Mouse (Mus musculus) urinary bladder, postnatal 25 days (tissue): ENCODE measurements around the gene Pak4.
"Not testable (repeated sequence)": the region's sequence is repeated elsewhere in the genome, so short reads cannot be mapped to it uniquely, and the experiment has no call there.

Experiments
- DNase-seq: peaks from one replicate; pipeline ENCODE4 v3.0.0; 2022; ENCODE audit warnings: low spot score

Gene Pak4

DNA sequence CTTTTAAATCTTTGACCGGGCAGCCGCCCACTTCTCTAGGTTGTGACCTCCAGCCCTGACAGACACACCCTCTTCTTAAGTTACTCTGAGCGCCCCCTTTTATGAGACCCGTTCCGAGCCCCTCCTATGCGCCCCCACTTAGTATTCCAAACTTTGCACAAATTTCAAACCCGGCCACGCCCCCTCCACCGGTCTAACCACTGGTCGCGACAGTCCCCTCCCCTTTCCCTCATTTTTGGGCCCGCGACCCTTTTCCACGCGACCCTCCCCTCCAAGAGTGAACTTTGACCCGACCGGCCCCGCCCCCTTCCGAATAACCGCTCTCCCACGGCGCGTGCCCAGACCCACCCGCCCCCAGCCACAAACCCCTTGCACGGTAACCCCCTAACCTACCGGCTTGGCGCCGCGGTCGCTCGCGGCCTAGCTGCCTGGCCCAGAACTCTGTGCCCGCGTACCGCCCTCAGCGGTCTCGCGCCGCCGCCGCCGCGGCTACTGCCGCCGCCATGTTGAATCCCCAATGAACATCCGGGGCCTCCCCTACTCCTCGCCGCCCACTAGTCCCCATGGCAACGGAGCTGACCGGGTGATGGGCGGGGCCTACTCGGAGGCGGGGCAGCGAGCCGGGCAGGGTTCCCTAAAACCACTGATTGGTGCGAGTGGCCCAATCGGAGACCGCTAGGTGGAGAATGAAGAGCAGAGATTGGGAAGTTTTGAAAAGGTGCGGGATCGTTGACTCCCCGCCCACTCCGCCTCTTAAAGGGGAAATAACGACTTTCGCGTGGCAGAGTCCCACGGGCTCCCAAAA, at the start of gene Pak4, which contains the start of gene Samd4b:
Gene Pak4 (minus strand): TSS at position 544 of the 805 bp plus-strand sequence.
Gene Samd4b (minus strand): TSS at position 503 of the 805 bp plus-strand sequence.
- DNase-seq: peak; percentile 99

GRCm38 (mm10) chr7:28647016-28647415, 49.0 kb upstream of the Pak4 start:
- no peak for DNase-seq

- DNase-seq: no peak
These were observed 48.0 kb upstream of the Pak4 start for GRCm38 (mm10) chr7:28645947-28646475.

GRCm38 (mm10) chr7:28645366-28645765, 47.4 kb upstream of the Pak4 start:
- no peak for DNase-seq

DNA sequence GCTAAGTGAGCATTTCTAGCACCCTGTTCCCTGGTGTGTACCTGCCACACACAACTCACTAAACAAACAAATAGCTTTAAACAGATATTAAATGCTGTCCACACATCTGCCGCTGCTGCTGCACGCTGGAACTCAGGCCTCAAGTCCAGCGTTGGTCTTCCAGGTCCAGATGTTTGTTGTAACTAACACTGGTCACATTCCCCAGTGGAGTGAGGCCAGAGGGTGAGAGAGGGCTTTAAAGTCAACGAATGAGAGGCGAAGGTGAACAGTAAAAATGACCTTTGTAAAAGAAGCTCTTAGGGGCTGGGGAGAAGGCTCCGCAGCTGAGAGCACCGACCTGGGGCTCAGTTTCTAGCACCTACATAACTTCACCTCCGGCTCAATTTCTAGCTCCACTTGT, 43.6 kb upstream of the Pak4 start:
- no peak for DNase-seq

- no peak for DNase-seq
These were observed 39.5 kb upstream of the Pak4 start for GRCm38 (mm10) chr7:28637511-28637910.

- DNase-seq: no peak
These were observed 36.1 kb upstream of the Pak4 start for GRCm38 (mm10) chr7:28634128-28634527.

- no peak for DNase-seq
These were observed 33.1 kb upstream of the Pak4 start, which contains the start of gene Acp7 for GRCm38 (mm10) chr7:28631073-28631472. Gene Acp7 (minus strand): TSS chr7:28631332.

GRCm38 (mm10) chr7:28624791-28625190, 26.8 kb upstream of the Pak4 start:
- no peak for DNase-seq

- DNase-seq: no peak
These were observed 21.2 kb upstream of the Pak4 start for GRCm38 (mm10) chr7:28619098-28619715.

- no peak for DNase-seq
These were observed 8.0 kb upstream of the Pak4 start for GRCm38 (mm10) chr7:28605951-28606350.

DNA sequence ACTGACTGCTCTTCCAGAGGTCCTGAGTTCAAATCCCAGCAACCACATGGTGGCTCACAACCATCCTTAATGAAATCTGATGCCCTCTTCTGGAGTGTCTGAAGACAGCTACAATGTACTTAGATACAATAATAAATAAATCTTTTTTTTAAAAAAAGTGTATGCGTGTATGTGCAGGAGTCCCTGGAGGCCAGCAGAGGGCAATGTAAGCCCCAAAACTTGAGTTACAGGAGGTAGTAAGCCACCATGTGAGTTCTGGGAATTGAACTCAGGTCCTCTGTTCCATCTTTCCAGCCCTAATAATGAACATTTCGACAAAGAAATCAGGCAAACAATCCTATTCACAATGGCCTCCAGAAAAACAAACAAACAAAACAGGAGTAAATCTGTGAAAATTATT, 5.8 kb upstream of the Pak4 start:
- DNase-seq: not testable (repeated sequence)

DNA sequence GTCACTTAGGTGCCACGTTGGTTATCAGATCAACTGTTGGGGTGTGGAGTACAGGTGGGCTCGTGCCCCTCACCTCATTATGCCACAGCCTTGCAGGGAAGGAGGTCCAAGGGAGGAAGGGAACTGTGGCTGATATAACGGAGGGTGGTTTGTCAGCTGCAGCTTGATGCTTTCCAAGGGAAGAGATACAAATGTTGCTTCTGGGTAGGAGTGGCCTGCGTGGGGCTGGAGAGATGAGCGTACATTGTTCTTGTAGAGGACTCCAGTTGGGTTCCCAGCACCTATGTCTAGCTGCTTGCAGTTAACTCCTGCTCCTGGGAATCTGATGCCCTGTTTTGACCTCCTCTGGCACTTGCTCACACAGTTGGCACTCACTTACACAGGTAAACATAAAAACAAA, 5.2 kb upstream of the Pak4 start:
- DNase-seq: no peak

GRCm38 (mm10) chr7:28601668-28602067, 3.7 kb upstream of the Pak4 start:
- no peak for DNase-seq

GRCm38 (mm10) chr7:28601029-28601428, 3.0 kb upstream of the Pak4 start:
- peak; percentile 70 for DNase-seq

- no peak for DNase-seq
These were observed 966 bp upstream of the Pak4 start for GRCm38 (mm10) chr7:28598951-28599350.

DNA sequence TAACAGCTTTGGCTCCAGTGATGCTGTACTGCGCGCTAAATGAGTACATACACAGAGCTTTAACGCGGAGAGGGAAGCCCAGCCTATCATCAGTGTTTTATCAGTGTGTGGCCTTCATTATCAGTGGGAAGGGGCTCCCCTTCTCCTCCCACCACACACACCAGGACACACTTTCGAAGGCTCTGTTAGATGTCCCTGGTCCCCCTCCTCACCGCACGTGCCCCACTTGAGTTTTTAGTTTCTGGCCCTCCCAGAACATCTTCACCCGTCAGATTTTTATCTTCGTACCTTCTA, 761 bp downstream of the Pak4 start:
- DNase-seq: no peak

DNA sequence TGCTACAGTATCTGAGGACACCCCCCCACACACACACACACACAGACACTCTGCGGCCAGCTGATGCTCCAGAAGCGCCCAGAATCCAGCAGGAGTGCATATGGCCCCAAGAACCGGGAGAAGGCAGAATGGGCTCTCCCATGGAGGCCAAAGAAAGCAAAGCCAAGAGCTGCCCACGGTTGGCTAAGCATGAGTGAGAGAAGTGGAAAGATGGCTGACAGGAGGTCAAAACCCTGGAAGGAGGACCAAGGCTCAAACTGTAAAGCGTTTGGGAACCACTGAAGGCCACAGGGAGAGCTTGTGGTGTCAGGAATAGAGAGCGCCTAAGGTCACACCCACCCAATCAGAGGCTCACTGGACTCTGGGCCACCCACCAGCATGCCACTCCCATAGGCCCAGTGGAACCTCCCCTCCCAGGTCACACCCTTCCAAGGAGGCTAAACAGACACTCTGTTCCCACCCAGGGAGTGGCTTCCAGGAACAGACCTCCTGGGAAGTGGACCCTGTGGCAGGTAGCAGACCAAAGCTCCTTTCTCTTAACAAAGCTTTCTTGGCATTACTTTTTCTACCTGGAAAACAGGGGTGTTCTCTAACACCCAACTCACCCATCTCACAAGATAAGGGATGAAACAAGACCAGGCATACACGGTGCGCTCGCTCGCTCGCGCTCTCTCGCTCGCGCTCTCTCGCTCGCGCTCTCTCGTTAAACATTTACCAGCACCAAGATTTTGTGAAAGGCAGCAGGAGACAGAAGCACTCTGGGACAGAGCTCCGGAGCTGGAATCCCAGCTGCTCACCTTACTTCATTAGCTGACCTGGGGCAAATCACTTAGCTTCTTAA, 1.3 kb downstream of the Pak4 start:
- DNase-seq: no peak

- no peak for DNase-seq
These were observed 2.1 kb downstream of the Pak4 start for GRCm38 (mm10) chr7:28595751-28596435.

GRCm38 (mm10) chr7:28593206-28594111, 4.5 kb downstream of the Pak4 start:
- no peak for DNase-seq

DNA sequence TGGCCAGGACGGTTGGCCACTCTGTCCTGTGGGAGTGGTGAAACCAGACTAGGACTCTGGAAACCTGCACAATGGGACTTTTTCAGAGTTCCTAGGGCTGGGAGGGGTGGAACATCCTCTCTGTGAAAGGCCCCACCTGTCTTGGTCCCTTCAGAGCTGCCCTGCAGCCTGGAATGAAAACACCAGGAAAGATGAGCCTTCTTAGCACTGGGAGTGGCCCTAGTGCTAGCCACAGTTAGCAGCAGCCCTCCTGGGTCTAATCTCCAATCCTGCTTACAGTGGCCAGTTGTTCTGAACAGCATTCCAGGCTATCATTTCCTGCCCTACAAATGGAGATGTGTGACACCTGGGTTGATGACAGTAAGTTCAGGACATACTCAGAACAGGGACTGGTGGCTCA, 6.1 kb downstream of the Pak4 start:
- DNase-seq: no peak
